Comparison of ENCODE assay signal across 31 mouse cellular contexts in the genomic region with DNA sequence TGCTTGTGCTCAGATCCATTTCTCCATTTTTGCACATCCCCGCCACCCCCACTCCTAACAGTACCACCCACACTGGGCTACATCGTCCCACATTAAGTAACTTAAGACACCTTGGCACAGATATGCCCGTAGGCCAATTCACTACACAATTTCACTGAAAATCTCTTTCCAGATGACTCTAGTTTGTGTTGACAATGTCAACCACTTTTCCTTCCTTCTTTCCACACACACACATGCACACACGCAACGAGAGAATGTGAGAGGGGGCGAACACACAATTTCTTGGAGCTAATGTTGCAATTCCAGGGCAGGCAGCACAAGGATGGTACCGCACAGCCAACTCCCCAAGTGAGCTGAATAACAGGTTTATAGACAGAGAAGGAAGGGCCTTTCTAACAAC.
"Had no signal": no experiment of that assay in that cellular context is flagged by ENCODE, and none has a peak within 500 bp of the region (broad histone marks: within the 10 kb centered on the region; RNA-seq: fewer than 3 reads in every experiment).

No protein-coding gene starts in this region.

- H3K4me2 ChIP-seq: limb, embryonic 12.5 days; limb, embryonic 13.5 days; limb, embryonic 15.5 days; liver, embryonic 11.5 days; liver, embryonic 12.5 days; liver, embryonic 13.5 days; liver, embryonic 15.5 days; lung, embryonic 14.5 days; lung, embryonic 15.5 days; midbrain, embryonic 11.5 days; midbrain, embryonic 12.5 days; midbrain, embryonic 13.5 days; midbrain, embryonic 15.5 days; neural tube, embryonic 12.5 days had no signal

- DNase-seq: left cerebral cortex, postnatal 4 days; liver, embryonic 13.5 days; lung, adult 18-20 months; lung, adult 2 months; lung, embryonic 14.5 days; lung, postnatal 10 days; lung, postnatal 14 days; lung, postnatal 36 days; lung, postnatal 4 days; midbrain, embryonic 14.5 days had no signal

- H3K4me1 ChIP-seq: liver, embryonic 15.5 days; lung, embryonic 15.5 days had no signal

- ATAC-seq: liver, embryonic 12.5 days; liver, postnatal 0 days; lung, postnatal 0 days; midbrain, embryonic 13.5 days; midbrain, embryonic 15.5 days; midbrain, embryonic 16.5 days had no signal

- H3K9ac ChIP-seq: limb, embryonic 12.5 days; limb, embryonic 13.5 days; limb, embryonic 15.5 days; liver, embryonic 12.5 days; liver, embryonic 13.5 days; liver, embryonic 14.5 days; liver, embryonic 15.5 days; liver, postnatal 0 days; lung, embryonic 14.5 days; lung, embryonic 15.5 days; midbrain, embryonic 12.5 days; midbrain, embryonic 13.5 days; midbrain, embryonic 15.5 days; neural tube, embryonic 12.5 days had no signal

- H3K36me3 ChIP-seq: limb, embryonic 12.5 days; limb, embryonic 15.5 days; liver, embryonic 13.5 days; lung, embryonic 15.5 days; midbrain, embryonic 12.5 days; midbrain, embryonic 13.5 days; midbrain, embryonic 15.5 days; neural tube, embryonic 12.5 days had no signal

- H3K9me3 ChIP-seq: limb, embryonic 10.5 days; limb, embryonic 13.5 days; limb, embryonic 15.5 days; liver, embryonic 13.5 days; liver, embryonic 15.5 days; lung, embryonic 15.5 days; megakaryocyte, embryonic 14.5 days; midbrain, embryonic 10.5 days; midbrain, embryonic 12.5 days; midbrain, embryonic 13.5 days; midbrain, embryonic 15.5 days; neural tube, embryonic 12.5 days had no signal

- H3K27ac ChIP-seq: limb, embryonic 10.5 days; limb, embryonic 12.5 days; limb, embryonic 13.5 days; limb, embryonic 15.5 days; liver, embryonic 12.5 days; liver, embryonic 13.5 days; liver, embryonic 14.5 days; liver, embryonic 15.5 days; lung, embryonic 15.5 days; macrophage; midbrain, embryonic 10.5 days; midbrain, embryonic 12.5 days; midbrain, embryonic 13.5 days; midbrain, embryonic 15.5 days; neural tube, embryonic 12.5 days had no signal

- H3K27me3 ChIP-seq: limb, embryonic 12.5 days; limb, embryonic 13.5 days; limb, embryonic 15.5 days; liver, embryonic 12.5 days; liver, embryonic 13.5 days; liver, embryonic 15.5 days; lung, embryonic 15.5 days; megakaryocyte, embryonic 14.5 days; midbrain, embryonic 12.5 days; midbrain, embryonic 13.5 days; midbrain, embryonic 15.5 days; neural tube, embryonic 12.5 days had no signal

- H3K4me3 ChIP-seq: limb, embryonic 10.5 days; limb, embryonic 12.5 days; limb, embryonic 13.5 days; limb, embryonic 15.5 days; liver, embryonic 12.5 days; liver, embryonic 13.5 days; liver, embryonic 15.5 days; lung, embryonic 15.5 days; megakaryocyte, embryonic 14.5 days; midbrain, embryonic 10.5 days; midbrain, embryonic 12.5 days; midbrain, embryonic 13.5 days; midbrain, embryonic 15.5 days; myocyte; neural tube, embryonic 12.5 days had no signal
